Comparison of ENCODE assay signal across 8 mouse cellular contexts in the genomic region with DNA sequence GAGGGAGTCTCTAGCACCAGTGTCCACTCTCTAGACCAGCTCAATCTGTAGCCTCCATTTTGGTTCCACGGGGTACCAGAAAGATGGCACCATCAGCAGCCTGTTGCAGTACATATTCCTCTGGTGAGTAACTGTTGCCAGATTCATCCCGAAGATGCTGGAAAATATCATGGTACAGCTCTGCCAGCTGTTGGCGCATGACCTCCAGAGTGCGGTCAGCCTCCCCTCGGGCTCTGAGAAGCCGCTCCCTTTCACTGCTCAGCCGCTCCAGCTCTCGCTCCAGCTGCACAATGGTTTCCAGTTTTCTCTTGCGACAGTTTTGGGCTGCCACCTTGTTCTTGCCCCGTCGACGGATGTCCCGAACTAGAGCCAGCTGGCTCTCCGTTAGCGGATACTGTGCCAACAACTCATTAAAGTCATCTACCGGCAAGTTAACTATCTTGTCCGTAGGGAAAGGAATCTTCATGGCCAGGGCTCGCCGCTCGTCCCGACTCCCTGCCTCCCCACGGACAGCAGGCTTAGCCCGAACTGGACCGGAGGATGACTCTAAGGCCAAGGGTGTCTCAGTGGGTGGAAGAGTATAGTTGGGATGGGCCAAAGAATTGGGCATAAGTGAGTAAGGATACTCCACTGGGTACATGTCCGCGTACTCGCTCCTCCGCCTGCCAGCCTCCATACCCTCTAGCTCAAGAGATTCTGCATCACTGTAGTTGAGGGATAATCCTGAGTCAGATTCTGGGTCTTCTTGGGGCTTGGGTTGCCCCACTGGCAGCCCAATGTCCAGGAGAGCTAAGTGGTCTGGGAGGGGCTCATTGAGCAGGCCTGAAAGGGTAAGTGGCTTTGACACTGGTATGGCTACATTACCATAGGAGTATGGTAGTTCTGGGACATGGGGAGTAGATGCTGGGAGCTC. TPM values are rescaled to one million over a fixed set of nuclear protein-coding genes. Genes with fewer than 3 reads are reported as not detected.
DNase-seq lines count a peak whose midpoint lies in the region; ATAC-seq and TF ChIP-seq lines count a peak whose summit lies in the region.

No protein-coding gene starts in this region.

- 85% methylated on average over 28 of the region's 28 CpGs for WGBS in embryonic facial prominence, embryonic 14.5 days
- 72% methylated on average over 28 of the region's 28 CpGs for WGBS in kidney, postnatal 0 days
- 78% methylated on average over 28 of the region's 28 CpGs for WGBS in neural tube, embryonic 14.5 days

- TF ChIP-seq CTCF in kidney, postnatal 0 days (IDR thresholded peaks at IDR 0.05; ENCODE audit: low read depth) = no peak

- no peaks in the 10 kb centered on the region for H3K27me3 ChIP-seq in embryonic facial prominence, embryonic 14.5 days (replicated peaks; ENCODE audit: control insufficient read depth, insufficient read depth, low read length)
- no peaks in the 10 kb centered on the region for H3K27me3 ChIP-seq in kidney, postnatal 0 days (ENCODE audit: insufficient read depth, low read length)
- no peaks in the 10 kb centered on the region for H3K27me3 ChIP-seq in neural tube, embryonic 14.5 days (ENCODE audit: control insufficient read depth, insufficient read depth, low read length)

- peak; percentile 34 for ATAC-seq in embryonic facial prominence, embryonic 14.5 days (ENCODE audit: low read depth)
- ATAC-seq in kidney, postnatal 0 days (replicated peaks; ENCODE audit: low FRiP score, low read depth) = 0 out of 2 replicates have a peak, but pooled peaks have one; percentile 27
- peak; percentile 35; the same call in 1 of the 2 replicates for ATAC-seq in neural tube, embryonic 14.5 days (ENCODE audit: low read depth)

- H3K9ac ChIP-seq in embryonic facial prominence, embryonic 14.5 days (ENCODE audit: low read depth, low read length) = no peak overlapping the region
- H3K9ac ChIP-seq in kidney, postnatal 0 days (ENCODE audit: low read depth, low read length) = no peak overlapping the region
- no peak overlapping the region for H3K9ac ChIP-seq in neural tube, embryonic 14.5 days (replicated peaks; ENCODE audit: low read depth, low read length)

- no peak overlapping the region for H3K4me3 ChIP-seq in embryonic facial prominence, embryonic 14.5 days (ENCODE audit: low read depth, low read length)
- H3K4me3 ChIP-seq in kidney, postnatal 0 days (replicated peaks; ENCODE audit: low read depth, low read length) = no peak overlapping the region
- H3K4me3 ChIP-seq in neural tube, embryonic 14.5 days (ENCODE audit: low read depth, low read length) = no peak overlapping the region

- 0 out of 2 replicates have a peak, but pooled peaks cover 3% of the 10 kb centered on the region for H3K4me1 ChIP-seq in embryonic facial prominence, embryonic 14.5 days (ENCODE audit: control insufficient read depth, insufficient read depth, low read length)
- no peaks in the 10 kb centered on the region for H3K4me1 ChIP-seq in kidney, postnatal 0 days (replicated peaks; ENCODE audit: insufficient read depth, low read length)
- H3K4me1 ChIP-seq in neural tube, embryonic 14.5 days (ENCODE audit: control insufficient read depth, insufficient read depth, low read length) = peaks cover 2% of the 10 kb centered on the region; the same call in 1 of the 2 replicates

- DNase-seq in gastrocnemius, adult 18-20 months (ENCODE audit: low spot score) = peak; percentile 17
- DNase-seq in gastrocnemius, adult 8-10 months (ENCODE audit: low spot score in 2 of 2) = no peak
- peak; percentile 52 for DNase-seq in 3T3-L1 (ENCODE audit: low read depth, low spot score)
- peak; percentile 26 for DNase-seq in embryonic facial prominence, embryonic 14.5 days (ENCODE audit: low spot score)
- DNase-seq in kidney, postnatal 0 days (ENCODE audit: low spot score) = no peak
- no peak for DNase-seq in right cerebral cortex, postnatal 36 days (ENCODE audit: low spot score in 2 of 2)
- DNase-seq in urinary bladder, postnatal 25 days (ENCODE audit: low spot score) = no peak

- no peak overlapping the region for H3K4me2 ChIP-seq in embryonic facial prominence, embryonic 14.5 days (ENCODE audit: low read depth, low read length)
- H3K4me2 ChIP-seq in kidney, postnatal 0 days (ENCODE audit: low read length) = no peak overlapping the region
- H3K4me2 ChIP-seq in neural tube, embryonic 14.5 days (ENCODE audit: low read depth, low read length) = no peak overlapping the region

- peaks cover 50% of the 10 kb centered on the region for H3K36me3 ChIP-seq in embryonic facial prominence, embryonic 14.5 days (ENCODE audit: control insufficient read depth, insufficient read depth, low read length)
- H3K36me3 ChIP-seq in kidney, postnatal 0 days (ENCODE audit: insufficient read depth, low read length) = peaks cover 41% of the 10 kb centered on the region
- H3K36me3 ChIP-seq in neural tube, embryonic 14.5 days (ENCODE audit: control insufficient read depth, insufficient read depth, low read length) = peaks cover 45% of the 10 kb centered on the region

- no peak overlapping the region for H3K27ac ChIP-seq in embryonic facial prominence, embryonic 14.5 days (replicated peaks; ENCODE audit: low read depth, low read length)
- no peak overlapping the region for H3K27ac ChIP-seq in kidney, postnatal 0 days
- no peak overlapping the region for H3K27ac ChIP-seq in neural tube, embryonic 14.5 days (ENCODE audit: low read depth, low read length)

- H3K9me3 ChIP-seq in embryonic facial prominence, embryonic 14.5 days (ENCODE audit: control insufficient read depth, low read length) = no peaks in the 10 kb centered on the region
- H3K9me3 ChIP-seq in kidney, postnatal 0 days (replicated peaks; ENCODE audit: low read length) = no peaks in the 10 kb centered on the region
- no peaks in the 10 kb centered on the region for H3K9me3 ChIP-seq in neural tube, embryonic 14.5 days (ENCODE audit: control insufficient read depth, low read length)

RNA-seq across cellular contexts. Expression of a gene that starts 8.4 kb away (rescaled TPM):
- total RNA-seq in gastrocnemius, adult 18-20 months (2021) = 10 to 100 TPM; 77.2 to 94.8 TPM
- total RNA-seq in gastrocnemius, adult 8-10 months (2022) = 100 to 1,000 TPM in 1 of 4 experiments, 10 to 100 TPM in 3; 82.7 to 111 (median 89.3) TPM
- 573 and 661 TPM in 2 replicates for polyA plus RNA-seq in embryonic facial prominence, embryonic 14.5 days (2014; fragmentation: Nextera tagmentation; extraction: Ambion mirVana)
- 705 and 720 TPM in 2 replicates for polyA plus RNA-seq in kidney, postnatal 0 days (2015; fragmentation: Nextera tagmentation; extraction: Ambion mirVana)
- 635 and 713 TPM in 2 replicates for polyA plus RNA-seq in neural tube, embryonic 14.5 days (2014; fragmentation: Nextera tagmentation; extraction: Ambion mirVana)

RNA-seq across cellular contexts. Expression of a gene that starts 9.0 kb away (rescaled TPM):
- 10 to 100 TPM; 25.4 to 35.6 TPM for total RNA-seq in gastrocnemius, adult 18-20 months (2021)
- total RNA-seq in gastrocnemius, adult 8-10 months (2022) = 10 to 100 TPM; 25.0 to 34.2 (median 28.9) TPM
- 112 and 126 TPM in 2 replicates for polyA plus RNA-seq in embryonic facial prominence, embryonic 14.5 days (2014; fragmentation: Nextera tagmentation; extraction: Ambion mirVana)
- polyA plus RNA-seq in kidney, postnatal 0 days (2015; fragmentation: Nextera tagmentation; extraction: Ambion mirVana) = 62.0 and 68.2 TPM in 2 replicates
- polyA plus RNA-seq in neural tube, embryonic 14.5 days (2014; fragmentation: Nextera tagmentation; extraction: Ambion mirVana) = 132 and 143 TPM in 2 replicates

RNA-seq across cellular contexts. Expression of a gene that starts 9.5 kb away (rescaled TPM):
- total RNA-seq in gastrocnemius, adult 18-20 months (2021) = not detected
- not detected for total RNA-seq in gastrocnemius, adult 8-10 months (2022)
- 2.1 and 2.5 TPM in 2 replicates for polyA plus RNA-seq in embryonic facial prominence, embryonic 14.5 days (2014; fragmentation: Nextera tagmentation; extraction: Ambion mirVana)
- 1.9 and 2.8 TPM in 2 replicates for polyA plus RNA-seq in kidney, postnatal 0 days (2015; fragmentation: Nextera tagmentation; extraction: Ambion mirVana)
- 1.9 and 2.0 TPM in 2 replicates for polyA plus RNA-seq in neural tube, embryonic 14.5 days (2014; fragmentation: Nextera tagmentation; extraction: Ambion mirVana)

RNA-seq across cellular contexts. Expression of a gene that starts 23.9 kb away (rescaled TPM):
- 10 to 100 TPM; 35.8 to 37.3 TPM for total RNA-seq in gastrocnemius, adult 18-20 months (2021)
- total RNA-seq in gastrocnemius, adult 8-10 months (2022) = 10 to 100 TPM; 34.7 to 39.4 (median 35.6) TPM
- polyA plus RNA-seq in embryonic facial prominence, embryonic 14.5 days (2014; fragmentation: Nextera tagmentation; extraction: Ambion mirVana) = 274 and 289 TPM in 2 replicates
- 237 and 263 TPM in 2 replicates for polyA plus RNA-seq in kidney, postnatal 0 days (2015; fragmentation: Nextera tagmentation; extraction: Ambion mirVana)
- 195 and 216 TPM in 2 replicates for polyA plus RNA-seq in neural tube, embryonic 14.5 days (2014; fragmentation: Nextera tagmentation; extraction: Ambion mirVana)

Comparison
In these comparisons a context has a peak if more than half of its experiments do, and no peak if none do; other contexts are left out.
1. DNase-seq: peak in gastrocnemius, adult 18-20 months (single experiment), 3T3-L1 (single experiment) and embryonic facial prominence, embryonic 14.5 days (single experiment); none in gastrocnemius, adult 8-10 months (0 of 2), kidney, postnatal 0 days (single experiment), right cerebral cortex, postnatal 36 days (0 of 2) and urinary bladder, postnatal 25 days (single experiment).
2. Peak in every context shown above with its lines, with median percentiles within 50 percentile points of each other: ATAC-seq.